In the genomic region with DNA sequence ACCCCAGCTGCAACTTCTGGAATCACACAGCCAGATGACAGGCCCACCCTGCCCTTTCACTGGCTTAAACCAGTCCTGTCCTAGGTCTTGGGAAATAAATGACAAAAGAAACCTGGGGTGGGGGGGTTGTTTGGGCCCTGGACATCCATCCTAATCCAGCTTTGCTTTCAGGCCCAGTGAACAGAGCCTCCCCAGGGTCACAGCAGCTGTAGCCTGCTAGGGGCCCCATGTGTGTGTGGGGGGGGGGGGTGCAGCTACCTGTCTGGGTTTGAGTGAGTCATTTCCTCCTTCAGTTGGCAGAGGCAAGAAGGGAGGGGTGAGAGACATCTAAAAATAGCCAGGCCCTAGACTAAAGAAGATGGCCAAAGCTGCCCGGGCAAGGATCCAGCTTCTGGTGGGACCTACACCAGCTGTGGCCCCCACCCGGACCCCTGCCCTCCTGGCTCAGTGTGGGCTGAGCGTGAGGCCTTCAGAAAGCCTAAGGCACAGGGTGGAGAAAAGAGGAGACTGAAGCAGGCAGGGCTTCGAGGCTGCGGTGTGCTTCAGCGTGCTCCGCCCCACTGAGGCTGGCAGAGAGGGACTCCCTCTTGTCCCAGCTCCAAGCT, we compare ENCODE assay signal across 8 mouse cellular contexts. TPM values are rescaled to one million over a fixed set of nuclear protein-coding genes. Genes with fewer than 3 reads are reported as not detected.
DNase-seq lines count a peak whose midpoint lies in the region; ATAC-seq and TF ChIP-seq lines count a peak whose summit lies in the region.

No protein-coding gene starts in this region.

- in situ Hi-C loops in CH12.LX (cut with MboI; ENCODE audit: low pct_ligation_motif_present, low pct_unique_long_range_greater_than_20kb, low sequenced_read_pairs), result loop anchor here (25.0 kb wide), 1 partner anchor 480 kb away; a partner anchor contains a TSS

- peak overlapping the region; percentile 68 for H3K9ac ChIP-seq in CH12.LX (ENCODE audit: insufficient read depth, low read depth)

- DNase-seq in gastrocnemius, postnatal 25 days, result peak; percentile 20
- no peak for DNase-seq in gastrocnemius, postnatal 10 days
- peak; percentile 88 for DNase-seq in CH12.LX (ENCODE audit: extremely low read depth)
- DNase-seq in fibroblast of lung, adult 2 months (ENCODE audit: low read depth), result peak; percentile 89
- peak; percentile 68 for DNase-seq in kidney, postnatal 10 days
- no peak for DNase-seq in right cerebral cortex, postnatal 14 days
- DNase-seq in yolk sac, embryonic 10.5 days (ENCODE audit: low spot score), result no peak

- peak; percentile 48; the same call in 1 of the 2 replicates for TF ChIP-seq POLR2A in CH12.LX (IDR thresholded peaks at IDR 0.05; ENCODE audit: low read depth, low read length)

- peak; percentile 50 for ATAC-seq in megakaryocyte progenitor cell, adult 5-6 weeks (replicated peaks; ENCODE audit: poor library complexity)

- H3K27me3 ChIP-seq in CH12.LX (replicated peaks), result no peaks in the 10 kb centered on the region

- dilution Hi-C loops in CH12.LX (cut with MboI; ENCODE audit: extremely low pct_ligation_motif_present, extremely low pct_unique_long_range_greater_than_20kb, low sequenced_read_pairs), result no loop called here

- TF ChIP-seq RAD21 in CH12.LX (IDR thresholded peaks at IDR 0.05; ENCODE audit: low read depth, low read length), result no peak; the same call in 1 of the 2 replicates

- no peak overlapping the region for H3K4me3 ChIP-seq in CH12.LX (replicated peaks in 1 of 3; ENCODE audit: low read depth in 2 of 3, low read length in 2 of 3, poor library complexity in 1 of 3)

- TF ChIP-seq CTCF in CH12.LX (conservative IDR thresholded peaks at IDR 0.05 in 1 of 2, IDR thresholded peaks at IDR 0.05 in 1 of 2; ENCODE audit: low read depth in 2 of 2, low read length in 2 of 2), result no peak

- no peaks in the 10 kb centered on the region for H3K79me2 ChIP-seq in CH12.LX (replicated peaks; ENCODE audit: control insufficient read depth, extremely low read depth, insufficient read depth, poor library complexity, severe bottlenecking)

- peak overlapping the region; percentile 96 for H3K27ac ChIP-seq in CH12.LX (ENCODE audit: insufficient read depth, low read depth)

- H3K36me3 ChIP-seq in CH12.LX (replicated peaks in 1 of 2; ENCODE audit: control insufficient read depth in 1 of 2, insufficient read depth in 1 of 2, low read length in 1 of 2), result no peaks in the 10 kb centered on the region

- H3K4me2 ChIP-seq in CH12.LX (ENCODE audit: insufficient read depth, low read depth, poor library complexity, severe bottlenecking), result peak overlapping the region; percentile 72

- H3K4me1 ChIP-seq in CH12.LX (ENCODE audit: control insufficient read depth in 1 of 2, insufficient read depth in 2 of 2), result peaks cover 39 to 63% of the 10 kb centered on the region in 2 experiments

- TF ChIP-seq EP300 in CH12.LX (IDR thresholded peaks at IDR 0.05; ENCODE audit: low read length), result peak; percentile 92

- no peaks in the 10 kb centered on the region for H3K9me3 ChIP-seq in CH12.LX (replicated peaks; ENCODE audit: low read length)

TF ChIP-seq in CH12.LX, 34 proteins besides CTCF, POLR2A, EP300 and RAD21:
- TF ChIP-seq TCF12 (IDR thresholded peaks at IDR 0.05; ENCODE audit: low read depth, low read length), result peak; percentile 97
- TF ChIP-seq NRF1 (IDR thresholded peaks at IDR 0.05; ENCODE audit: low read depth, low read length), result no peak
- TF ChIP-seq CHD2 (IDR thresholded peaks at IDR 0.05; ENCODE audit: low read length), result peak; percentile 90
- peak; percentile 60; the same call in 1 of the 2 replicates for TF ChIP-seq SIN3A (IDR thresholded peaks at IDR 0.05; ENCODE audit: low read length)
- peak; percentile 100 for TF ChIP-seq MAZ (IDR thresholded peaks at IDR 0.05; ENCODE audit: low read depth, low read length)
- peak; percentile 99 for TF ChIP-seq MEF2A (IDR thresholded peaks at IDR 0.05; ENCODE audit: borderline replicate concordance, low read depth, low read length)
- TF ChIP-seq MAX (IDR thresholded peaks at IDR 0.05; ENCODE audit: low read length), result no peak
- TF ChIP-seq CHD1 (IDR thresholded peaks at IDR 0.05; ENCODE audit: low read depth, low read length), result no peak
- TF ChIP-seq UBTF (IDR thresholded peaks at IDR 0.05; ENCODE audit: low read depth, low read length), result 0 out of 2 replicates have a peak, but pooled peaks have one; percentile 44
- peak; percentile 84 for TF ChIP-seq JUND (conservative IDR thresholded peaks at IDR 0.05; ENCODE audit: low read depth, low read length)
- peak; percentile 76 for TF ChIP-seq JUN (IDR thresholded peaks at IDR 0.05; ENCODE audit: insufficient read depth, low read depth, low read length)
- no peak for TF ChIP-seq TBP (conservative IDR thresholded peaks at IDR 0.05; ENCODE audit: low read depth, low read length)
- peak; percentile 50 for TF ChIP-seq ELF1 (IDR thresholded peaks at IDR 0.05; ENCODE audit: low read depth, low read length)
- TF ChIP-seq ZKSCAN1 (IDR thresholded peaks at IDR 0.05; ENCODE audit: borderline replicate concordance, low read depth, low read length), result no peak
- peak; percentile 40; the same call in 1 of the 2 replicates for TF ChIP-seq MYC (IDR thresholded peaks at IDR 0.05; ENCODE audit: low read depth, low read length)
- TF ChIP-seq ETS1 (conservative IDR thresholded peaks at IDR 0.05; ENCODE audit: low read depth, low read length), result peak; percentile 98
- TF ChIP-seq MXI1 (IDR thresholded peaks at IDR 0.05; ENCODE audit: low read depth, low read length), result no peak
- TF ChIP-seq IRF4 (IDR thresholded peaks at IDR 0.05; ENCODE audit: low read depth, low read length), result peak; percentile 95
- no peak for TF ChIP-seq POLR2AphosphoS2 (IDR thresholded peaks at IDR 0.05; ENCODE audit: low read depth, low read length)
- TF ChIP-seq BHLHE40 (IDR thresholded peaks at IDR 0.05; ENCODE audit: low read depth, low read length), result peak; percentile 84
- peak; percentile 43 for TF ChIP-seq ZNF384 (IDR thresholded peaks at IDR 0.05; ENCODE audit: low read depth, low read length)
- TF ChIP-seq RCOR1 (conservative IDR thresholded peaks at IDR 0.05; ENCODE audit: low read depth, low read length), result peak; percentile 87

RNA-seq across cellular contexts. Expression of a gene that starts 28.4 kb away (rescaled TPM):
- 10 to 100 TPM; 49.4 to 49.8 TPM for total RNA-seq in gastrocnemius, postnatal 25 days (2021)
- total RNA-seq in gastrocnemius, postnatal 10 days (2021), result 10 to 100 TPM; 44.0 to 44.9 TPM
- total RNA-seq in CH12.LX (2012; rRNA removed) (17.0 and 21.5 TPM in 2 replicates), CH12.LX (2014; rRNA removed) (13.1 and 13.9 TPM in 2 replicates)
- polyA plus RNA-seq in CH12.LX (2012; ENCODE audit: insufficient read length, low read depth), result 30.3 and 35.9 TPM in 2 replicates
- total RNA-seq in megakaryocyte progenitor cell, adult 5-6 weeks (2015), result 21.1 and 23.3 TPM in 2 replicates
- total RNA-seq in megakaryocyte progenitor cell, adult 5-6 weeks (2017), result 19.3 and 20.2 TPM in 2 replicates

RNA-seq across cellular contexts. Expression of a gene that starts 43.8 kb away (rescaled TPM):
- total RNA-seq in gastrocnemius, postnatal 25 days (2021), result 10 to 100 TPM in 1 of 2 experiments, 1 to 10 TPM in 1; 8.6 to 11.4 TPM
- total RNA-seq in gastrocnemius, postnatal 10 days (2021), result 10 to 100 TPM; 14.2 to 39.1 TPM
- total RNA-seq in CH12.LX (2012; rRNA removed), result 45.7 and 136 TPM in 2 replicates
- total RNA-seq in CH12.LX (2014; rRNA removed), result 37.5 and 50.6 TPM in 2 replicates
- polyA plus RNA-seq in CH12.LX (2012; ENCODE audit: insufficient read length, low read depth), result 38.9 and 39.5 TPM in 2 replicates
- total RNA-seq in megakaryocyte progenitor cell, adult 5-6 weeks (2015), result 0.37 and 2.4 TPM in 2 replicates
- total RNA-seq in megakaryocyte progenitor cell, adult 5-6 weeks (2017), result 0.41 and 0.42 TPM in 2 replicates

Comparison
In these comparisons a context has a peak if more than half of its experiments do, and no peak if none do; other contexts are left out.
1. DNase-seq: peak in gastrocnemius, postnatal 25 days (single experiment), CH12.LX (single experiment), fibroblast of lung, adult 2 months (single experiment) and kidney, postnatal 10 days (single experiment); none in gastrocnemius, postnatal 10 days (single experiment), right cerebral cortex, postnatal 14 days (single experiment) and yolk sac, embryonic 10.5 days (single experiment).